Mouse (Mus musculus): ENCODE measurements around the gene Sp2.

Gene Sp2

DNA sequence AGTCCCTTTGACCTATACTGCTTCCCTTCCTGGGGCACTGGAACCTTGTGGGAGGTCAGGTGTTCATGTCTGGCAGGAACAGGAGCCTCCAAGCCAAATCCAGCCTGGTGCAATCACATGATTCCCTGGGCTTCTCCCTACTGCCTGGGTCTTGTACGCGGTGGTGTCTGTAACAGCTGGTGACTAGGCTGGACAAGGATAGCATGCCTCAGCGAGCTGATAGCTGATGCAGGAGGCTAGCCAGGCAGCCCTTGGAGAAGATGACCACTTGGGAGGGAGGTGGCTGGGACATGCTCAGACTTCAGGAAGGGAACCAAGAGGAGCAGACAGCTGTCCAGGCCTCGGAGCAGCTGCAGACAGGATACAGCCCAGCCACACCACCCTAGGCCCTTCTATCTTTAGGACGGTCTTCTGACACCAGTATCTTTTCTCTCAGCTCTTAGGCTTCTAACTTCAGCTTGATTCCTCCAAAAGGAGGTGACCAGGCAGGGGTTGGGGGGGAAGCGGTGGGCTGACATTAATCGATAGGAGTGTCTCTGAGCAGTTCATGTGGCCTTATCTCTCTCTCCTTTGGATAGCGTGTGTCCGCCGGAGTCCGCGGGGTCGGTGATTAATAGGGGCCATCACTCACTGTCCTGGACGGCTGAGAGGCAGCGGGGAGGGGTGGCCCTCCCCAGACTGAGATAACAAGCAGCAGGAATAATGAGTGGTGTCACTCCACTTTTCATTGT is 76.2 kb downstream of the Sp2 start:
- DNase-seq: peak; percentile 20

Data from cerebellum, adult 9-10 months (tissue).